Mouse (Mus musculus): ENCODE results near the gene Gtf3c1.

Gene Gtf3c1

DNA sequence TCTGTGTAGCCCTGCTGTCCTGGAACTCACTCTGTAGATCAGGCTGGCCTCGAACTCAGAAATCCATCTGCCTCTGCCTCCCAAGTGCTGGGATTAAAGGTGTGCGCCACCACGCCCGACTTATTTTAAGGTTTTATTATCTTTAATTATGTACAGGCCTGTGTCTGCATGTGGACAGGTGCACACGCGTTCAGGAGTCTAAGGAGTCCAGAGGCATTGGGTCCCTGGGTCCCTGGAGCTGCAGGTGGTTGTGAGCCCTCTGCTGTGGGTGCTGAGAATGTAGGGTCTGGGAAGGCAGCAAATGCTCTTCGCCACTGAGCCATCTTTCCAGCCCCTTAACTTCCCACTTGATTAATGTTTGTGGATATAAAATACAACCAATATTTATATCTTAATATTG lies 92.1 kb downstream of the Gtf3c1 start:
- peak in 1 of 2 experiments; percentile 4 for DNase-seq

DNA sequence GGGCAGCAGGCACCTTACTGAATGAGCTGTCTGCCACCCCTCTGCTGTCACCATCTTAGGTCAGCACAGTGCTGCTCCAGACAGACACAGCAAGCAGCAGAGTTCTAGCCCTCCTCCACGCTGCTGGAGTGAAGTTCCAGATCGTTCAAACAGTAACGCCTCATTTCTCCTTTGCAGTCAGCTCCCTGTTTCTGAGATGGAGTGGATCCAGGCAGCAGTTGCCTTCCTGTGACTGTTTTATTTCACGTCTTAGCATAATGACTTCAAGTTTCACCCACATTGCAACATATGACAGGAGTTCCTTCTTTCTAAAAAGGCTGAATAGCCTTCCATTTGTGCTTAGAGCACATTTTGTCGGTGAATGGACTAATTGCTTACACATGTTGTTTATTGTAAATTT lies 94.0 kb downstream of the Gtf3c1 start:
- peak in 1 of 2 experiments; percentile 6 for DNase-seq

DNA sequence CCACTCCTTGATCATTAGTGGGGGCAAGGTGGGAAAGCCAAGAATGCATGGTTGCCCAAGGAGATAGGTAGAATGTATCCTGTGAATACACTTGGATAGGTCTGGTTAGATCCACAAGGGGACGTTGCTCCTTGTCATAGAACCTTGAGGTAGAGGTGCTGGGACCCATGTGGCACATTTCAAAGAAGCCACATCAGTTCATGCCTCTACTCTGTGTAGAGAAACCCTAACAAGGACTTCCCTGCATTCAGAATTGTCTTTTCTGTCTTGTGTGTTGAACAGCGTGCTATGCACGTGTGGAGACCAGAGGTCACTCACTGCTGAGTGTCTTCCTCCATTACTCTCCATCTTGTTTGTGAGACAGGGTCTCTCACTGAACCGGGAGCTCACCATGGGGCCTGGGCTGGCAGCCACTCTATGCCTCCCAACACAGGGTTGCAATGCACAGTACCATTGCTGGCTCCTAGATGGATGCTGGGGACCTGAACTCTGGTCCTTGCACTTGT lies 99.3 kb downstream of the Gtf3c1 start:
- DNase-seq = no peak

DNA sequence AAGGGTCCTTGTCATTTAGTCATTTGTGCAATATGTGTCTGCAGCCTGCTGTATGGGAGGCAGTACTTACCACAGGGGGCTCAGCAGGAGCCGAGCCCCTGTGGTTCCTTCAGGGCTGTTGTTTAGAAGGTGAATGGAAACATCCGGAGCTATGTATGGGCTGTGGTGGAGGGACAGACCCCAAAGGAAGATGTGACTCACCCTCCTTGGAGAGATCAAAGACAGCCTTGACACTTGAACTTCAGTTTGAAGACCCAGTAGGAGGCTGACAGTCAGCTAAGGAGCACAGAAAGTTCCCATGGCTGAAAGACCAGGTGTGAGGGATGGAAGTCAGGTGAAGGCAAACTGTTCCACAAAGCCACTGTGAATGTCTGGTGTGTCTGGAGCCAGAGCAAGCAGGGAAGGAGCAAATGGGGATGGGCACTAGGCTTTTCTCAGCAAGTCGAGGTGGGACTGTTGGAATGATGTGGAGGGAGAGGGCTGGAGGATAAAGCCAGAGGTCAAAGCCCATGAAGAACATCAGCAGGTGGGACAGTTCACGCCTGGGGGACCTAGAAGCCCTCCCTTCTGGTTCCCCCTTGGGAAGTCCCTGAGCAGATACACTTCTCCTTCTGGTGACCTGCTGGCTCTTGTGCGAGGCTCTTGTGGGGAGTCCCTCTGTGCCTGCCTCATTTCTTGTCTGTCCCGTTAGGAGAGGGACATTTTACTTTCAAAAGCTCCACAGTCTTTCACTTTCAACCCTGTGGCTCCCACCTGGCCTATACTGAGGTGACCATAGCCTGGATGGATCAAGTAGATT lies 100.0 kb downstream of the Gtf3c1 start:
- peak; percentile 53 to 75 for DNase-seq

DNA sequence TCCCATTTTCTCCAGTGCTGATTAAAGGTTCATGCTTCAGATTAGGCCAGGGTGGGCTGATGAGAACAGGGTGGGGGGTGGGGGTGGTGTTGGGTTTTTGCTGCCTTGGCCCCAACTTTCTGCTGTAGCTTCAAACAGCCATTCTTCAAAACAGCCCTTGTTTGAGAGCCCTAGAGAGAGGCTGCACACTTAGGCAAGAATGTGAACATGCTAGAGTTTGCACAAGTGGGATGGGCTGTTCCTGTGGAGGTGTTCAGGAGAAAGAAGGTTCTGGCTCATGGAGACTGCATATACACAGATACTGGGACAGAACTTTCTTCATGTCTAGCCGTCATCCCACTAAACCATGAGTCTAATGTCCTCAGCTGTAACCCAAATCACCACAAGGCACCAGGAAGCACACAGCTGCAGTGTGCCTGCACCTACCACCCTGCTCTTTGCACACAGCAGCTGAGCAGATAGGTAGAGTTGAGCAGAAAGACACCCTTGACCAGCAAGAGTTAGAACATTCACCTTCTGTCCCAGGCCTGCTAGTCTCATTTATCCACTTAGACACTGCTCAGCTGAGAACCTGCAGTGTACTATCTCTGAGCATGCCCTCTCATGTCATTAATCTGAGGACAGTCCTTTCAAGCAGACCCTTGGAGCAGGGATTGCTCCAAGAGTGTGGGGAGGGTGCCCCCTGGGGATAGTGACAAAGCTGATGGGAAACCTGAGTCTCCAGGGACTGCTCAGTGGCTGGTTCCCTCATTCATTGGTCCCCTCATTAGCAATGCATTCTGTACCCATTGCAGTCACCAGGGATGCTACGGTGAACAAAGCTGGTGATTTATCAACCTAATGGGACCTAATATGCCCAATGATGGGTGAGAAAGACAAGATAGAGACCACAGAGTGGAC lies 101.1 kb downstream of the Gtf3c1 start:
- DNase-seq = peak; percentile 51 to 63

DNA sequence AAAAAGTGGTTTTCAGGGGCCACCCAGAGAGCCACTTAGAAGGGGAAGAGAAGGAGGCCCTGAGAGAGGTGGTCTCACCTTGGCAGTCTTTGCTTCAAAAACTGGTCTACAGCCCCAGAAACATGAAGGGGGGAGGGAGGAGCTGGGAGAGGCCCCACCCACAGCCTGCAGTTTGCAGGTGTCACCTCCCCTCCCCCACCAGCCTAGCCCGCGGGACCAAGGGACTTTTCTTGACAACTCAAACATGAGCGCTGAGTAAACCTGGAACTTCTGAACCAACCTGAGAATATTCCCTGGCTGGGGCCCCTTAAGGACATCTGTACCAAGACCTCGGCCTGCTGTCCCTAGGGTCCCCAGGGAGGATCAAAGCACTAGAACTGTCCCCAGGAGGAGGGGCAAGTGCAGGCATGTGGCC lies 101.8 kb downstream of the Gtf3c1 start:
- DNase-seq = peak; percentile 93 to 95

DNA sequence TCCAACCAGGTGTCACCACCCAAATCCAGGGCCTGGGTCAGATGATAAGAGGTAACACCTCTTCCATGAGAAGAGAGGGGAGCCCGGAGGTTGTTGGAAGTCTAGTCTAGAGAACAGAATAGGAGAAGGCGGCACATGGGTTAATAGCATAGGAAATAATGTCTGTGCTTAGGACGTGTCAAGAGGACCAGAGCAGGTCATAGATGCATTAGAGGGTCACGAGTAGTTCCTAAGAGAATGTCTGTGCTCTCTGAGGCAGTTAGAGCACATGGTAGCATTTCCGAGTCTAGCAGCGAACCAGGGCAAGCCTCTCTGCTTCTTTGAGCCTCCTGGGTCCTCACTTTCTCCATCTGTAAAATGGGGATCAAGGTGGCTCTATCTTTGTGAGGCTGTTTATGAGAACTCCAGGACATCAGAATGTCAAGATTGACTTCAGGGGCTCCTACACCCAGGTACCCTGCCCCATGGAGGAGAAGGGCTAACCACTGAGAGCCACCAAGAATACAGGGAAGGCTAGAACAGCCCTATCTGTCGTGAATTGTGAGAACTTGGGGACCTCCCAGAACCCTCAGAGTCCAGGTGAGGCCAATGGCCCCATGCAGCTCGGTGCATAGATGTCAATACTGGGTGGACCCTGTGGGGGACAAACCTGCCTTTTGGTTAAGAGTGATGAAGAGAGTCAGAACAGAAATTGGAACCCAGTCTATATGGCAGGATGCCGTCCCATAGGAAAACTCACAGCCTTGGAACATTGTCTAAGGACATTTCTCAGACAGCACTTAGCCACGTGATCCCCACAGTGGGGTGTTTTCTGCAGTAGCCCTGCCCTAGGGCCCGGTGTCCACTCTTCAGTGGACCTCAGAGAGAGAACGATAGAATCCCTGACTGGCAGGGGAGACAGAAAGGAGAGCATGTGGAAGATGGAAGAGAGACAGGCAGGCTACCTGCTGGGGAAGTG lies 102.9 kb downstream of the Gtf3c1 start:
- DNase-seq = peak in 1 of 2 experiments; percentile 16

DNA sequence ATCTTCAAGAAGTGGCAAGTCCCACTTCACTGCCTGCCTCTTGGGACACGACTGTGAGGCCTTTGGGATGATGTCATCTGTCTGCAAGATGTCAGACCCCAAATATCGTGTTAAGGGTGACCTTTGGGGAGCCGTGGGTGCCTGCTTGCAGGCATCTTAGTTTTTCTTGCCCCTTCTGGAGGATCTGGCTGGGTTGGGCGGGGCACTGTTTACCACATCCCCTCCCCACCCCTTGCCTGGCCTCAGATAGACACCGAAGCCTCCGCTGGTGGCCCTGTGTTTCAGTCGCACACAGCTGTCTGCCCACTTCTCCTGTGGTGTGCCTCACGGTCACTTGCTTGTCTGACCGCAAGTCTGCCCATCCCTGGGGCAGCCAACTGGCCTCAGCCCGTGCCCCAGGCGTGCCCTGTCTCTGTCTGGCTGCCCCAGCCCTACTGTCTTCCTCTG lies 104.4 kb downstream of the Gtf3c1 start, which contains the start of gene Il21r:
TSS of gene Il21r (plus strand) at position 245 of the 447 bp plus-strand sequence.
- peak; percentile 80 to 84 for DNase-seq

DNA sequence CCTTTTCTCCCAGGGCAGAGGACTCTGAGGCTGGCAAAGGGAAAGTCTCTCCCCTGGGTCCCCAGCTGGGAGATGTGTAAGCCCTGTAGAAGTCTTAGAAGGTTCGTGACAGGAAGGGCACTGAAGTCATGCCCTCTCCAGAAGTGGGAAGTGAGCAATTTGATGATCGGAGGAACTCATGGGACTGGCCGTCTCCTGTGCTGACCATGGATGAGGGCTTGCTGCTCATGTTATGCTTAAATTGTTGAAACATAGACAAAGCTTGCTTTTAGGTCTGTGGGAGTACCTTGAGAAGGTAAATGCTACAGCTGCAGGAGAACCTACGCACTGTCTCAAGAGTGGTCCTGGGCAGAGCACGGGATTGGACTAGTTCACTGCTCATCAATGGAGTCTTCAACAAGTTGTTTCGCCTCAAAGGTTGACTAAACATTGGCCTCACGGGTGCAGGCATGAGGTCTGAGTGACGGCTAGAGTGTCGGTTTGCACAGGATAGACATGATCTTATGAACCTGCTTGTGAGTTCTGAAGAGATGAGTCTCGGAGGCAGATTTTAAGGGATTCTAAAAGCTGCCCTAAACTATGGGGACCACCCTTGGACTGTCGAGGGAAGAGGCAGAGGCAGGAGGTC lies 105.6 kb downstream of the Gtf3c1 start:
- DNase-seq = peak in 1 of 2 experiments; percentile 24

DNA sequence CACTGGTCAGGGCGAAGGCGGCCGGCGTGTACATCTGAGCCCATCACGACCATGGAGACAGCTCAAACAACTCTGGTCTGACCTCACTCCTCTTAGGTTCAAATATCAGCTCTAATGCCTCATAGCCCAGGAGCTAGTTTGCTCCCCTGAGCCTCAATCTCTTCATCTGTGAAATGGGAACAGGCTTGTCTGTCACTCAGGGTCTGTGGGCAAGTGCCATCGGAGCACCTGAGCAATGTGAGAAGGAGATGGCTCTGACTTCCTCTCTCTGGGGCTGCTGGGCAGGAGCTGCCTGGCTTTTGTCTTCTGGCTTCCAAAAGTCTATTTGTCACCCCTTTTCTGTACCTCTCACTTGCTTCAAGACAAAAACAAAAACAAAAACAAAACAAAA lies 106.3 kb downstream of the Gtf3c1 start:
- peak in 1 of 2 experiments; percentile 35 for DNase-seq

DNA sequence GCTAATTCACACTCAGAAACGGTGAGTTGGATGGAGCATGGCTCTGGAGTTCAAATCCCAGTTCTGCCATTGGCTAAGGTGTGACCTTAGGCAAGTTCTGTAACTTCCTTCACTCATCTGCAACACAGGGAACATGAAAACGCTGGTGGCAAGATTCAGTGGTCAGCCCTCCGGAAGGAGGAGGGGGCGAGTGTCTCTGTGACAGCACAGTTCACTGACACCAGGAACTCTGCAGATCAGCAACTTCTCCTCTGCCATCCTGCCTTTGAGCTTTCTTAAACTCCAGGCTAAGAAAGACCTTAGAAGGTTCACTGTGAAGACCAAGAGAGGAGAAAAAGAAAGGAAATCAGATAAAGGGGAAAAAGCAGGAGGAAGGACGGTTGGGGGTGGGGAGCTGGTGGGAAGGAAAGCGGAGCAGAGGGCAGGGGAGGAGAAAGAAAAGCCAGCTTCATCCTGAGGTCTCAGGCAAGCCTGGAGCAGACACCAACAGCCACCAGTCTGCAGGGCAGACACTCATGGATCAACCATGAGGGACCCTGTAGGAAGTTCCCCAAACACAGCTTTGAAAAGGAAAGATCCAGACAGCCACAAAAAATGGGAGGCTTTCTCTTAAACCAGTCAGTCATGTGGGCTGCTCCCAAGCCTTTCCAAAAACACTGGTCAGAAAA lies 106.8 kb downstream of the Gtf3c1 start:
- DNase-seq = peak in 1 of 2 experiments; percentile 37

DNA sequence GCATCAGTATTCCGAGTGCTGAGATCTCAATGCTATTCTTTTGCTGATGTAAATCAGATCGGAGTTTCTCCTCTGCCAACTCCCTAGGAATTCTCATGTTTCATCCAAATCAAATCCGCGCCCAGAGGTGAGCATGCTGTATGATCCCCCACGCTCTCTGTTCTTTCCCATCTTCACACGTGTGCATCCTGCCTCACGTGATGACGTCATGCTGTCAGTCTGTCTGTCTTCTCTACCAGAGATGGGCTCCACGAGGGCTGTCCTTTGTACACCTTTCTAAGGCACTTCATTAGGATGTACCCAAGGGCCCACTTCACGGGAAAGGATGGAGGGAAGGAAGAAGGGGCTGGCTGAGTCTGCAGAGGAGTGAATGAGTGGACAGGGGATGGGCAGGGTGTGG lies 107.4 kb downstream of the Gtf3c1 start:
- DNase-seq = peak in 1 of 2 experiments; percentile 14

DNA sequence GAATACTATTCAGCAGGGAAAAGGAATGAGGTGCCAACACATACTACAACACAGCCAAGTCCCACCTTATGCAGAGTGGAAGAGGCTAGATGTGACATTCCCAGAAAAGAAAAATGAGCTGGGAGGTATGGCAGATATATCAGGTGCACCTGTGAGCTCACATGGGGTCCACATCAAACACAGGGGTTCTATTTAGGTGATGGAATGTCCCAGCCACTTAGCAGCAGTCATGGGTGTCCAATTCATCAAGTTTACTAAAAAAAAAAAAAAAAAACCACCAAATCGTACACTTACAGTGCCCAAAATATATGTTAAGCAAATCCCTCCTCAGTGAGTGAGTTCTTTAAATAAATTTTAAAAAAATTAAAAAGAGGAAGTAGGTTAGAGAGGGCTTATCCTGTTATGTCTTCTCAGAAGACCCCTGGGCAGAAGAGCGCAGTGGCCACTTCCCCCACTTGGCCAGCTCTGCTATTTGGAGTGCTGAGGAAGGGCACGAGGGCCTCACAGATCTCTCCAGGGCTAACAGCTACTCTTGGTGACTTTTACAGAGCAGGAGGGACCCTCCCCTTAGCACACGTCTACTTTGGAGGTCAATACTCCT lies 108.1 kb downstream of the Gtf3c1 start:
- DNase-seq = no peak

DNA sequence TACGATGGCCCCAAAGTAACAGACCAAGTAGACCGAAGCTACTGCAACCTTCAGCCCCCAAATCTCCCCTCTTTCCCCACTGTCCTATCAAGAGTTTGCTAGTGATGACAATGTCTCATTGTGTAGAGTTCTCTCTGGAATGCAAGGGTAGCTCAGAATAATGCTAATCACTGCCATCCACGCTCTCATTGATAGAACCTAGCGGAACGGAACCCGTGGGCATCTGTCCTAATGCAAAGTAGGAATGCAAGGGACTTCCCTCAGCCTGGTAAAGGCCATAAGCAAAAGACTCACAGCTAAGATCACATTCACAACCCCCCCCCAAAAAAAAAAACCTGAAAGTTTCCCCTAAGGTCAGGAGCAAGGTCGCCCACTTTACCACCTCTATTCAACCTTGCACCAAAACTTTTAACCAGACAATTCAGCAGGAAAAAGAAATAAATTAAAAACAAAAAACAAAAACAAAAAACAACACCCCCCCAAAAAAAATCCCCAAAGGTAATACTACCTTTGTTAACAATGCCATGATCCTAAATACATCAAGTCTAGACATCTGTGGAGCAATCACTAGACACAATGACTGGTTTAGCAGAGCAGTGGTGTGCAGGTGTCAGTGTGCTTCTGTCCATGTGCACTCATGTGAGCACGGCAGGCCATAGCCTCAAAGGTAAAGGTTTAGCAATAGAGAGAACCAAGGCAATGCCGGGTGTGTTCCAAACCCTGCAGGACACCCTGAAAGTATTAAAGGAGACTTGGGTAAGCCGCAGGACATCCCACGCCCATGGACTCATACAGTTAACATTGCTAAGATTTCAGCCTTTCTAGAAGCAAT lies 109.8 kb downstream of the Gtf3c1 start:
- no peak for DNase-seq

DNA sequence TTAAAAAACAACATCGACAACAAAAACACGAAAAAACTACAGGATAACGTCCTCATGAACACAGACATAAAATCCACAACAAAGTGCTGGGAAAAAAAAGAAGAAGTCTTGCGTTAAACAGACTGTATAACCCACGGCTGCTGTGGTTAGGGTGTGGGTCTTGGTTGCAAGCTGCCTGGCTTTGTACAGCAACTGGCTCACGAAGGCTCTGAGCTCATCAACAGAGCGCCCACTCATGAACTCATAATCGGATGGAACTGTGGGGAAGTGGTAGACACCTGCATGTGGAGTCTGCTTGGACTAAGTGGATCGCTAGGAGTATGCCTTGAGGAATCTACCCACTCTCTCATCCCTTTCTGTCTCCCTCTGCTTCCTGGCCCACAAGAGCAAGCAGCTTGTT lies 110.5 kb downstream of the Gtf3c1 start:
- peak in 1 of 2 experiments; percentile 54 for DNase-seq

DNA sequence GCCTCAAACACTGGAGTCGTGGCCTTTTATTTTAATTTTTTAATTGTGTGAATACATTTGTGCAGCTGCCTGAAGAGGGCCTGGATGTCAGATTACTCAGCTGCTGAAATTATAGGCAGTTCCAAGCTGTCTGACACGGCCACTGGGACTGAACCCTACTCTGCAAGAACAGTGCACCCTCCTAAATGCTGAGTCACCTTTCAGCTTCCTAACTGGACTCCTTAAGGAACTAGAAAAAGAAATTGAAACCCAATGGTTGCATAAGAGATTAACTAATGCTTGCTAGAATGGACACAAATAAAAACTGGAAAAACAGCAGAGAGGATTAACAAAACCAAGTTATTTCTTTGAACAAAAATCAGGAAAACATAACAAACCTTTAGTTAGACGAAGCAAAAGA lies 111.2 kb downstream of the Gtf3c1 start:
- DNase-seq = no peak

DNA sequence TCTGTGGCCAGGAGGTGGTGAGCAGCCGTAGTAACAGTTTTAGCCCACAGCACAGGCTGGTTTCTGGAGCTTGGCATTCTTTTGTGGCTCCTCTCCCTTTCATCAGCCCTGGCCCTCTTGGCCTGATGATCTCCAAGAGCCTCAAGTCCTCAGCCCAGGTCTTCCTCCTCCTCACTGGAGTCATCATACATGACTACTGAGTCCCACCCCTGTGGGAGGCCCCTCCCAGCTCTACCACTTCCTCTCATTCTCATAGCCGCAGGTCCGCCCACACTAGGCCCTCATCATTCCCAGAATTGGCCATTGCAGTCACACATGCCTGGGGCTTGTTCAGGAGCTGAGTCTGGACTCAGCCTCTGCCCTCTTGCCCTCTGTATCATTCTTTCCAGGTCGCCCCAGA lies 113.7 kb downstream of the Gtf3c1 start:
- DNase-seq = peak; percentile 73 to 81

Data from thymus, postnatal 36 days (tissue).